ENCODE assay signal across 9 mouse cellular contexts in the genomic region with DNA sequence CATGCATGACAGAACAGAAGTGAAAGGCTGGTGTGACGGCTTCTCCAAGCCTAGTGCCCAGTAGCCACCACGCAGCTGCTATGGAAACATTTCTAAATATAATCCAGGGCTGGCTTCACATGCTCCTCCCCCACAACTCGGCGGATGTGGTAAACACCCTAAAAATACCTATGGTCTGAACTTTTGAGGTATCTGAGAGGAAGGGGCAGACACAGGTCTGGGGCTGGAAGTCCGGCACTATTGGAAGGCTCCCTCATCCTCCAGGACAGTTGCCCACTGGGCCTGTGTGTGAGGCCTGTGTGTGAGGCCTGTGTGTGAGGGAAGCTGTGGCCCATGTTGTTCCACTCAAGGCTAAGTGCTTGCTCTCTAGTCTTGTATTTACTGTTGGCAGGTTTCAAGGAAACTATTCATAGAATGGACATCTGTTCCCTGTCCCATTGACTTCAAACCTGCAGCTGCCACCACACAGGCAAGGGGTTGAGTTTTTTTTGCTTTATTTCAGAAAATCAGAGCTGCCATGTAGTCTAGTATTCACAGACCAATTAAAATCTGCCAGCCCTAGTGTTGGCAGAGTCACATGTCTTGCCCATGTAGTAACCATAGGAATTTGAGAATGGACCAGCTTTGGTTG. TPM values are rescaled to one million over a fixed set of nuclear protein-coding genes. Genes with fewer than 3 reads are reported as not detected.
DNase-seq lines count a peak whose midpoint lies in the region; ATAC-seq and TF ChIP-seq lines count a peak whose summit lies in the region.
"Had no signal": no experiment of that assay in that cellular context is flagged by ENCODE, and none has a peak within 500 bp of the region (broad histone marks: within the 10 kb centered on the region; RNA-seq: fewer than 3 reads in every experiment).

No protein-coding gene starts in this region.

- no peak for DNase-seq in midbrain, embryonic 11.5 days (ENCODE audit: low spot score, missing footprints)
- DNase-seq in heart, postnatal 4 days, result peak; percentile 73
- DNase-seq in lung, postnatal 0 days (ENCODE audit: low spot score), result peak; percentile 50
- peak; percentile 56 to 64 for DNase-seq in spleen, postnatal 4 days (ENCODE audit: low spot score in 2 of 2)
- no peak for DNase-seq in adrenal gland, postnatal 10 days
- DNase-seq in c-Kit-positive CD71-positive TER-119-positive erythroid progenitor cells, embryonic 14.5 days (ENCODE audit: low spot score), result no peak
- DNase-seq: liver, embryonic 13.5 days had no signal

- H3K36me3 ChIP-seq in midbrain, embryonic 11.5 days (ENCODE audit: control insufficient read depth, insufficient read depth, low read length), result peaks cover 6% of the 10 kb centered on the region; the same call in 1 of the 2 replicates
- H3K36me3 ChIP-seq in midbrain, embryonic 15.5 days (replicated peaks), result no peaks in the 10 kb centered on the region
- H3K36me3 ChIP-seq in forebrain, embryonic 16.5 days (ENCODE audit: control insufficient read depth, insufficient read depth), result peaks cover 8% of the 10 kb centered on the region; the same call in 1 of the 2 replicates
- H3K36me3 ChIP-seq in lung, postnatal 0 days (ENCODE audit: insufficient read depth, low read length), result 0 out of 2 replicates have a peak, but pooled peaks cover 6% of the 10 kb centered on the region

- no peak overlapping the region for H3K27ac ChIP-seq in midbrain, embryonic 11.5 days (ENCODE audit: low read depth, low read length)
- H3K27ac ChIP-seq in midbrain, embryonic 15.5 days, result no peak overlapping the region
- no peak overlapping the region for H3K27ac ChIP-seq in forebrain, embryonic 16.5 days (ENCODE audit: low read length)
- H3K27ac ChIP-seq in lung, postnatal 0 days (ENCODE audit: low read length), result peak overlapping the region; percentile 33
- H3K27ac ChIP-seq: liver, embryonic 13.5 days had no signal

- H3K9me3 ChIP-seq in midbrain, embryonic 11.5 days (ENCODE audit: control insufficient read depth, low read length), result no peaks in the 10 kb centered on the region; the same call in 1 of the 2 replicates
- no peaks in the 10 kb centered on the region for H3K9me3 ChIP-seq in midbrain, embryonic 15.5 days
- H3K9me3 ChIP-seq in forebrain, embryonic 16.5 days (ENCODE audit: control insufficient read depth, low read length), result no peaks in the 10 kb centered on the region
- no peaks in the 10 kb centered on the region for H3K9me3 ChIP-seq in lung, postnatal 0 days (ENCODE audit: low read length)

- no peak overlapping the region for H3K4me3 ChIP-seq in midbrain, embryonic 11.5 days (ENCODE audit: low read depth, low read length)
- no peak overlapping the region for H3K4me3 ChIP-seq in midbrain, embryonic 15.5 days
- no peak overlapping the region for H3K4me3 ChIP-seq in forebrain, embryonic 16.5 days (replicated peaks; ENCODE audit: low read length)
- H3K4me3 ChIP-seq in lung, postnatal 0 days (ENCODE audit: low read depth, low read length), result no peak overlapping the region
- H3K4me3 ChIP-seq: liver, embryonic 13.5 days had no signal

- no peak overlapping the region for H3K9ac ChIP-seq in midbrain, embryonic 11.5 days (ENCODE audit: low read length)
- H3K9ac ChIP-seq in midbrain, embryonic 15.5 days, result no peak overlapping the region
- H3K9ac ChIP-seq in forebrain, embryonic 16.5 days (replicated peaks; ENCODE audit: low read depth, low read length), result no peak overlapping the region
- no peak overlapping the region for H3K9ac ChIP-seq in lung, postnatal 0 days (replicated peaks; ENCODE audit: low read depth)
- H3K9ac ChIP-seq: liver, embryonic 13.5 days had no signal

- H3K4me2 ChIP-seq in midbrain, embryonic 11.5 days, result no peak overlapping the region
- H3K4me2 ChIP-seq in midbrain, embryonic 15.5 days, result no peak overlapping the region
- no peak overlapping the region for H3K4me2 ChIP-seq in forebrain, embryonic 16.5 days (ENCODE audit: low read length)
- no peak overlapping the region for H3K4me2 ChIP-seq in lung, postnatal 0 days (replicated peaks; ENCODE audit: low read depth, low read length)
- H3K4me2 ChIP-seq: liver, embryonic 13.5 days had no signal

- no peak for TF ChIP-seq EP300 in lung, postnatal 0 days (IDR thresholded peaks at IDR 0.05)

- 84% methylated on average over 5 of the region's 5 CpGs for WGBS in midbrain, embryonic 11.5 days
- 64% methylated on average over 5 of the region's 5 CpGs for WGBS in midbrain, embryonic 15.5 days
- 60% methylated on average over 5 of the region's 5 CpGs for WGBS in forebrain, embryonic 16.5 days
- WGBS in lung, postnatal 0 days, result 39% methylated on average over 5 of the region's 5 CpGs

- no peaks in the 10 kb centered on the region for H3K27me3 ChIP-seq in midbrain, embryonic 11.5 days (ENCODE audit: control insufficient read depth, insufficient read depth, low read length)
- no peaks in the 10 kb centered on the region for H3K27me3 ChIP-seq in midbrain, embryonic 15.5 days (replicated peaks)
- no peaks in the 10 kb centered on the region for H3K27me3 ChIP-seq in forebrain, embryonic 16.5 days (replicated peaks; ENCODE audit: control insufficient read depth, insufficient read depth, low read length)
- no peaks in the 10 kb centered on the region for H3K27me3 ChIP-seq in lung, postnatal 0 days (replicated peaks; ENCODE audit: insufficient read depth, low read length)
- H3K27me3 ChIP-seq: liver, embryonic 13.5 days had no signal

- peaks cover 10% of the 10 kb centered on the region for H3K4me1 ChIP-seq in midbrain, embryonic 11.5 days (ENCODE audit: control insufficient read depth, insufficient read depth, low read length)
- peaks cover 19% of the 10 kb centered on the region for H3K4me1 ChIP-seq in midbrain, embryonic 15.5 days
- peaks cover 31% of the 10 kb centered on the region for H3K4me1 ChIP-seq in forebrain, embryonic 16.5 days (replicated peaks; ENCODE audit: control insufficient read depth, insufficient read depth, low read length)
- peaks cover 16% of the 10 kb centered on the region; the same call in 1 of the 2 replicates for H3K4me1 ChIP-seq in lung, postnatal 0 days (ENCODE audit: insufficient read depth, low read depth, low read length)

- 0 out of 2 replicates have a peak, but pooled peaks have one; percentile 47 for ATAC-seq in midbrain, embryonic 11.5 days (ENCODE audit: low FRiP score)
- ATAC-seq in midbrain, embryonic 15.5 days (replicated peaks), result no peak
- peak; percentile 39 for ATAC-seq in forebrain, embryonic 16.5 days
- ATAC-seq in lung, postnatal 0 days, result peak; percentile 75

- no peak for TF ChIP-seq CTCF in lung, postnatal 0 days (IDR thresholded peaks at IDR 0.05)

RNA-seq across cellular contexts. Expression of a gene that starts 43.8 kb away (rescaled TPM):
- 251 and 269 TPM in 2 replicates for polyA plus RNA-seq in midbrain, embryonic 11.5 days (2014; fragmentation: Nextera tagmentation; extraction: Ambion mirVana)
- polyA plus RNA-seq in midbrain, embryonic 15.5 days (2015; fragmentation: Nextera tagmentation; extraction: Ambion mirVana), result 148 TPM in 2 replicates
- 175 and 198 TPM in 2 replicates for polyA plus RNA-seq in forebrain, embryonic 16.5 days (2015; fragmentation: Nextera tagmentation; extraction: Ambion mirVana)
- total RNA-seq in heart, postnatal 4 days (2021), result 100 to 1,000 TPM; 120 to 130 TPM
- 49.1 and 58.6 TPM in 2 replicates for polyA plus RNA-seq in lung, postnatal 0 days (2015; fragmentation: Nextera tagmentation; extraction: Ambion mirVana)
- total RNA-seq in adrenal gland, postnatal 10 days (2021), result 10 to 100 TPM; 67.7 to 77.8 TPM

Comparison
In these comparisons a context has a peak if more than half of its experiments do, and no peak if none do; other contexts are left out.
1. DNase-seq: peak in heart, postnatal 4 days (single experiment), lung, postnatal 0 days (single experiment) and spleen, postnatal 4 days (2 of 2); none in midbrain, embryonic 11.5 days (single experiment), adrenal gland, postnatal 10 days (single experiment) and c-Kit-positive CD71-positive TER-119-positive erythroid progenitor cells, embryonic 14.5 days (single experiment).